Mouse (Mus musculus): ENCODE results near the gene Elovl5. TPM values are rescaled to one million over a fixed set of nuclear protein-coding genes. Genes with fewer than 3 reads are reported as not detected.

Elovl5 gene
- polyA plus RNA-seq, 1 experiment from 2014 or later: 89.5 TPM

GRCm38 (mm10) chr9:77965768-77966552 is 48.8 kb downstream of the Elovl5 start:
- H3K9me3 ChIP-seq (ENCODE audit: control insufficient read depth, low read length): no peaks in the 10 kb centered on the region
- no peak overlapping the region for H3K4me3 ChIP-seq (ENCODE audit: low read depth, low read length)
- H3K36me3 ChIP-seq (ENCODE audit: control insufficient read depth, insufficient read depth, low read length): peaks cover 27% of the 10 kb centered on the region
- WGBS: 84% methylated on average over 6 of the region's 6 CpGs
- no peaks in the 10 kb centered on the region for H3K27me3 ChIP-seq (replicated peaks; ENCODE audit: control insufficient read depth, insufficient read depth, low read length)
- H3K27ac ChIP-seq (ENCODE audit: low read depth): no peak overlapping the region
- no peak overlapping the region for H3K4me2 ChIP-seq (ENCODE audit: low read length)
- DNase-seq (ENCODE audit: low spot score): no peak
- no peak overlapping the region for H3K9ac ChIP-seq (ENCODE audit: low read length)
- peaks cover 5% of the 10 kb centered on the region; the same call in 1 of the 2 replicates for H3K4me1 ChIP-seq (replicated peaks; ENCODE audit: control insufficient read depth, insufficient read depth, low read length)
- ATAC-seq (replicated peaks; ENCODE audit: low FRiP score, low TSS enrichment, low read depth): no peak

- Histone ChIP-seq H3K27ac (ENCODE audit: low read depth) (no peak overlapping the region), H3K27me3 (replicated peaks; ENCODE audit: control insufficient read depth, insufficient read depth, low read length) (no peaks in the 10 kb centered on the region), H3K36me3 (ENCODE audit: control insufficient read depth, insufficient read depth, low read length) (peaks cover 18% of the 10 kb centered on the region), H3K9me3 (ENCODE audit: control insufficient read depth, low read length) (no peaks in the 10 kb centered on the region), H3K4me1 (replicated peaks; ENCODE audit: control insufficient read depth, insufficient read depth, low read length) (peaks cover 5% of the 10 kb centered on the region; the same call in 1 of the 2 replicates), H3K9ac (ENCODE audit: low read length) (no peak overlapping the region), H3K4me3 (ENCODE audit: low read depth, low read length) (no peak overlapping the region), H3K4me2 (ENCODE audit: low read length) (no peak overlapping the region)
- DNase-seq (ENCODE audit: low spot score) (no peak), ATAC-seq (replicated peaks; ENCODE audit: low FRiP score, low TSS enrichment, low read depth) (no peak)
- WGBS: 94% methylated on average over 7 of the region's 7 CpGs
These were observed 49.7 kb downstream of the Elovl5 start for GRCm38 (mm10) chr9:77966861-77967260.

- Histone ChIP-seq H3K9me3 (ENCODE audit: control insufficient read depth, low read length) (no peaks in the 10 kb centered on the region), H3K27ac (ENCODE audit: low read depth) (no peak overlapping the region), H3K4me3 (ENCODE audit: low read depth, low read length) (no peak overlapping the region), H3K9ac (ENCODE audit: low read length) (no peak overlapping the region), H3K36me3 (ENCODE audit: control insufficient read depth, insufficient read depth, low read length) (peaks cover 10% of the 10 kb centered on the region), H3K27me3 (replicated peaks; ENCODE audit: control insufficient read depth, insufficient read depth, low read length) (no peaks in the 10 kb centered on the region), H3K4me1 (replicated peaks; ENCODE audit: control insufficient read depth, insufficient read depth, low read length) (peaks cover 5% of the 10 kb centered on the region; the same call in 1 of the 2 replicates), H3K4me2 (ENCODE audit: low read length) (no peak overlapping the region)
- 92% methylated on average over 12 of the region's 12 CpGs for WGBS
- DNase-seq (ENCODE audit: low spot score) (no peak), ATAC-seq (replicated peaks; ENCODE audit: low FRiP score, low TSS enrichment, low read depth) (no peak)
These were observed 50.5 kb downstream of the Elovl5 start for GRCm38 (mm10) chr9:77967584-77968163.

- no peak overlapping the region for H3K9ac ChIP-seq (ENCODE audit: low read length)
- H3K4me2 ChIP-seq (ENCODE audit: low read length): no peak overlapping the region
- no peak overlapping the region for H3K4me3 ChIP-seq (ENCODE audit: low read depth, low read length)
- H3K27ac ChIP-seq (ENCODE audit: low read depth): no peak overlapping the region
- DNase-seq (ENCODE audit: low spot score): no peak
- no peaks in the 10 kb centered on the region for H3K9me3 ChIP-seq (ENCODE audit: control insufficient read depth, low read length)
- no peaks in the 10 kb centered on the region for H3K27me3 ChIP-seq (replicated peaks; ENCODE audit: control insufficient read depth, insufficient read depth, low read length)
- no peak for ATAC-seq (replicated peaks; ENCODE audit: low FRiP score, low TSS enrichment, low read depth)
- no peaks in the 10 kb centered on the region for H3K4me1 ChIP-seq (replicated peaks; ENCODE audit: control insufficient read depth, insufficient read depth, low read length)
- no peaks in the 10 kb centered on the region; the same call in 1 of the 2 replicates for H3K36me3 ChIP-seq (ENCODE audit: control insufficient read depth, insufficient read depth, low read length)
- WGBS: 78% methylated on average over 6 of the region's 6 CpGs
These were observed 52.2 kb downstream of the Elovl5 start for GRCm38 (mm10) chr9:77969192-77969953.

GRCm38 (mm10) chr9:77979000-77979399 is 61.8 kb downstream of the Elovl5 start:
- H3K4me1 ChIP-seq (replicated peaks; ENCODE audit: control insufficient read depth, insufficient read depth, low read length): no peaks in the 10 kb centered on the region
- no peak for ATAC-seq (replicated peaks; ENCODE audit: low FRiP score, low TSS enrichment, low read depth)
- 73% methylated on average over 7 of the region's 7 CpGs for WGBS

GRCm38 (mm10) chr9:77982616-77983015 is 65.5 kb downstream of the Elovl5 start:
- ATAC-seq (replicated peaks; ENCODE audit: low FRiP score, low TSS enrichment, low read depth): no peak
- Histone ChIP-seq H3K36me3 (ENCODE audit: control insufficient read depth, insufficient read depth, low read length) (peaks cover 63% of the 10 kb centered on the region), H3K9ac (ENCODE audit: low read length) (no peak overlapping the region), H3K27me3 (replicated peaks; ENCODE audit: control insufficient read depth, insufficient read depth, low read length) (no peaks in the 10 kb centered on the region), H3K4me2 (ENCODE audit: low read length) (no peak overlapping the region), H3K9me3 (ENCODE audit: control insufficient read depth, low read length) (no peaks in the 10 kb centered on the region), H3K4me3 (ENCODE audit: low read depth, low read length) (no peak overlapping the region), H3K27ac (ENCODE audit: low read depth) (no peak overlapping the region), H3K4me1 (replicated peaks; ENCODE audit: control insufficient read depth, insufficient read depth, low read length) (no peaks in the 10 kb centered on the region)
- no peak for DNase-seq (ENCODE audit: low spot score)
- 92% methylated on average over 16 of the region's 16 CpGs for WGBS

More at GRCm38 (mm10) chr9:77979000-77979399, 61.8 kb downstream of the Elovl5 start:
- H3K9ac ChIP-seq (ENCODE audit: low read length): no peak overlapping the region
- H3K27ac ChIP-seq (ENCODE audit: low read depth): no peak overlapping the region
- DNase-seq (ENCODE audit: low spot score): no peak
- H3K27me3 ChIP-seq (replicated peaks; ENCODE audit: control insufficient read depth, insufficient read depth, low read length): no peaks in the 10 kb centered on the region
- H3K9me3 ChIP-seq (ENCODE audit: control insufficient read depth, low read length): no peaks in the 10 kb centered on the region
- H3K36me3 ChIP-seq (ENCODE audit: control insufficient read depth, insufficient read depth, low read length): peaks cover 78% of the 10 kb centered on the region
- H3K4me3 ChIP-seq (ENCODE audit: low read depth, low read length): no peak overlapping the region
- H3K4me2 ChIP-seq (ENCODE audit: low read length): no peak overlapping the region

GRCm38 (mm10) chr9:77983521-77983920 is 66.4 kb downstream of the Elovl5 start:
- no peak overlapping the region for H3K4me3 ChIP-seq (ENCODE audit: low read depth, low read length)
- H3K4me1 ChIP-seq (replicated peaks; ENCODE audit: control insufficient read depth, insufficient read depth, low read length): no peaks in the 10 kb centered on the region
- H3K27me3 ChIP-seq (replicated peaks; ENCODE audit: control insufficient read depth, insufficient read depth, low read length): no peaks in the 10 kb centered on the region
- DNase-seq (ENCODE audit: low spot score): no peak
- no peak overlapping the region for H3K27ac ChIP-seq (ENCODE audit: low read depth)
- no peak overlapping the region for H3K4me2 ChIP-seq (ENCODE audit: low read length)
- no peak overlapping the region for H3K9ac ChIP-seq (ENCODE audit: low read length)
- H3K36me3 ChIP-seq (ENCODE audit: control insufficient read depth, insufficient read depth, low read length): peaks cover 54% of the 10 kb centered on the region
- ATAC-seq (replicated peaks; ENCODE audit: low FRiP score, low TSS enrichment, low read depth): no peak
- no peaks in the 10 kb centered on the region for H3K9me3 ChIP-seq (ENCODE audit: control insufficient read depth, low read length)
- WGBS: 79% methylated on average over 6 of the region's 6 CpGs

GRCm38 (mm10) chr9:77986153-77986795 is 69.1 kb downstream of the Elovl5 start:
- H3K4me1 ChIP-seq (replicated peaks; ENCODE audit: control insufficient read depth, insufficient read depth, low read length): no peaks in the 10 kb centered on the region
- no peak overlapping the region for H3K4me3 ChIP-seq (ENCODE audit: low read depth, low read length)
- H3K4me2 ChIP-seq (ENCODE audit: low read length): no peak overlapping the region
- no peaks in the 10 kb centered on the region for H3K9me3 ChIP-seq (ENCODE audit: control insufficient read depth, low read length)
- peaks cover 33% of the 10 kb centered on the region for H3K36me3 ChIP-seq (ENCODE audit: control insufficient read depth, insufficient read depth, low read length)
- H3K9ac ChIP-seq (ENCODE audit: low read length): no peak overlapping the region
- 77% methylated on average over 8 of the region's 8 CpGs for WGBS
- DNase-seq (ENCODE audit: low spot score) (no peak), ATAC-seq (replicated peaks; ENCODE audit: low FRiP score, low TSS enrichment, low read depth) (no peak)
- no peak overlapping the region for H3K27ac ChIP-seq (ENCODE audit: low read depth)
- H3K27me3 ChIP-seq (replicated peaks; ENCODE audit: control insufficient read depth, insufficient read depth, low read length): no peaks in the 10 kb centered on the region

Data from intestine, embryonic 14.5 days (tissue).